Mouse (Mus musculus) heart, postnatal 36 days (tissue): ENCODE measurements at regions not wholly inside any gene's neighbourhood (a gene's known extent, or its start where the extent isn't known, plus 50 kb on each side); places are given as distances from the start of the nearest gene placed in this dataset.
A peak's percentile ranks its signal among the peaks of the same experiment; 100 is the strongest.

ENCODE experiments used
- DNase-seq, 2 experiments: peaks; one replicate each; pipeline ENCODE4 v3.0.0; 2021 to 2022
- intact Hi-C: fragments of 180-260 bp; cut with DNase I; formaldehyde crosslinking; loops from one replicate; pipeline ENCODE4 v1.15.1; 2025

GRCm38 (mm10) chr5:118448884-118449515, 111.5 kb upstream of the Med13l start:
- intact Hi-C loops, result no loop called here
- no peak for DNase-seq

GRCm38 (mm10) chr5:118449893-118450292, 110.6 kb upstream of the Med13l start:
- intact Hi-C loops, result no loop called here

GRCm38 (mm10) chr5:118452052-118452451, 108.4 kb upstream of the Med13l start:
- intact Hi-C loops, result no loop called here
- no peak for DNase-seq

More at GRCm38 (mm10) chr5:118449893-118450292, 110.6 kb upstream of the Med13l start:
- no peak for DNase-seq

GRCm38 (mm10) chr5:118454096-118454495, 106.4 kb upstream of the Med13l start:
- DNase-seq, result no peak
- intact Hi-C loops, result no loop called here

GRCm38 (mm10) chr5:118458727-118459390, 101.6 kb upstream of the Med13l start:
- intact Hi-C loops, result loop anchor here (2.0 to 5.0 kb wide), 2 partner anchors 34 to 77 kb away; no protein-coding TSS in a partner anchor

GRCm38 (mm10) chr5:118459391-118459792, 101.1 kb upstream of the Med13l start:
- peak in 1 of 2 experiments; percentile 58 for DNase-seq
- intact Hi-C loops, result loop anchor here (2.0 to 5.0 kb wide), 2 partner anchors 35 to 77 kb away; no protein-coding TSS in a partner anchor

More at GRCm38 (mm10) chr5:118458727-118459390, 101.6 kb upstream of the Med13l start:
- peak; percentile 60 to 76 for DNase-seq

GRCm38 (mm10) chr5:118461967-118462366, 98.5 kb upstream of the Med13l start:
- no peak for DNase-seq
- intact Hi-C loops, result no loop called here

- DNase-seq, result peak; percentile 46 to 70
- intact Hi-C loops, result no loop called here
These were observed 95.3 kb upstream of the Med13l start for GRCm38 (mm10) chr5:118464931-118465801.

GRCm38 (mm10) chr5:118465991-118466750, 94.3 kb upstream of the Med13l start:
- intact Hi-C loops, result no loop called here
- peak in 1 of 2 experiments; percentile 28 for DNase-seq

GRCm38 (mm10) chr5:118468739-118469138, 91.7 kb upstream of the Med13l start:
- intact Hi-C loops, result no loop called here
- DNase-seq, result no peak

GRCm38 (mm10) chr5:118471569-118471968, 88.9 kb upstream of the Med13l start:
- intact Hi-C loops, result no loop called here
- DNase-seq, result no peak

- intact Hi-C loops, result no loop called here
- DNase-seq, result no peak
These were observed 88.2 kb upstream of the Med13l start for GRCm38 (mm10) chr5:118472291-118472690.

GRCm38 (mm10) chr5:118473128-118473730, 87.2 kb upstream of the Med13l start:
- intact Hi-C loops, result no loop called here
- no peak for DNase-seq

GRCm38 (mm10) chr5:118476597-118476996, 83.9 kb upstream of the Med13l start:
- DNase-seq, result peak; percentile 38 to 44
- intact Hi-C loops, result loop anchor here (5.0 kb wide), 1 partner anchor 204 kb away; no protein-coding TSS in a partner anchor

GRCm38 (mm10) chr5:118477131-118478119, 83.1 kb upstream of the Med13l start:
- peak in 1 of 2 experiments; percentile 24 for DNase-seq
- intact Hi-C loops, result loop anchor here (5.0 kb wide), 1 partner anchor 205 kb away; no protein-coding TSS in a partner anchor

- DNase-seq, result peak; percentile 70
- intact Hi-C loops, result loop anchor here (5.0 kb wide), 1 partner anchor 206 kb away; no protein-coding TSS in a partner anchor
These were observed 82.2 kb upstream of the Med13l start for GRCm38 (mm10) chr5:118478120-118478768.

GRCm38 (mm10) chr5:118480000-118480399, 80.5 kb upstream of the Med13l start:
- intact Hi-C loops, result loop anchor here (5.0 kb wide), 1 partner anchor 208 kb away; no protein-coding TSS in a partner anchor
- DNase-seq, result no peak
